Mouse (Mus musculus): ENCODE measurements around the gene Disc1.

- TF ChIP-seq JUND (conservative IDR thresholded peaks at IDR 0.05; ENCODE audit: low read depth, low read length) = no peak
- no peak for TF ChIP-seq CTCF (conservative IDR thresholded peaks at IDR 0.05 in 1 of 2, IDR thresholded peaks at IDR 0.05 in 1 of 2; ENCODE audit: low read depth in 2 of 2, low read length in 2 of 2)
Observed at GRCm38 (mm10) chr8:125069733-125070132, 15.7 kb downstream of the Disc1 start.
